Mouse (Mus musculus) lung, postnatal 0 days (tissue): Measurements from ENCODE around the gene Bcr.

ENCODE experiments used
- CTCF ChIP-seq: IDR thresholded peaks from 2 replicates; pipeline ENCODE4 v1.5.1; 2016; ENCODE audit warnings: antibody characterized with exemption, mild to moderate bottlenecking
- EP300 ChIP-seq: IDR thresholded peaks from 2 replicates; pipeline ENCODE4 v1.6.1; 2016; ENCODE audit warnings: antibody characterized with exemption, mild to moderate bottlenecking, control low read depth

DNA sequence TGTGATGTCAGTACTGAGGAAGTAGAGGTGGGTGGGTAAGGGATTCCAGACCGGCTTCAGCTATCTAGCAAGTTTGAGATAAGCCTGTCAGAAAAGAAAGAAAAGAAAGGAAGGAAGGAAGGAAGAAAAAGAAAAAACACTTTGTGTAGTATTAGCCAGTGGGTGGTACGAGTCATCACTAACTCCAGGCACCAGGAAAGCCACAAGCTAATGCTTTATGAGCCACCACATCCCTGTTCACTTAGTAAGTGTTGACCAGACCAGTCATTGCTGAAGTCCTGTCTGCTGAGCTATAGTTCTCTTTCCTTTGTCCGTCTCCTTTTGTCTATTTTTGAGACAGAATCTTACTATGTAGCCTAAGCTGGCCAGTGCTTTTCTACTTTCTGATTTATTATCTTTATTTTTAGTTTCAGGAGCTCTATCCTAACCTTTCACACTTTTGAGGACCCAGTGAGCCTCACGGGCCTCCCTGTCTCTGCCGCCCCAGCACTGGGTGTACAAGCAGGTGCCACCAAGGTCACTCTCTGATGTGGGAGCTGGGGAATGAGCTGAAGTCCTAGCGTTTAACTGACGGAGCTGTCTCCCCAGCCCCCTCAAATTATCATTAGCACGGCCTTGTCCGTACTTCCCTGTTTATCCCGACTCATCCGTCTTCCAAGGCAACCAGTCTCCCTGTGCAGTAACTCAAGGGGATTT, 10.0 kb downstream of the Bcr start:
- TF ChIP-seq CTCF = no peak
- no peak for TF ChIP-seq EP300
